Mouse (Mus musculus) hindbrain, embryonic 14.5 days (tissue): ENCODE results near the gene Tbk1. TPM values are rescaled to one million over a fixed set of nuclear protein-coding genes. Genes with fewer than 3 reads are reported as not detected.

ENCODE experiments used
- ATAC-seq: fragments of 200-750 bp; cut with Nextera tagmentation; 2 replicates; pipeline ENCODE4 v1.8.0; 2017; ENCODE audit warnings: moderate number of reproducible peaks, mild to moderate bottlenecking, moderate TSS enrichment, moderate library complexity; ENCODE audit not compliant: low FRiP score
- DNase-seq: peaks from one replicate; pipeline ENCODE4 v3.0.0-alpha.2; 2015; ENCODE audit warnings: low spot score
- H3K27ac ChIP-seq: fragments of 300-500 bp; sonication (generic); 2 replicates; pipeline ENCODE4 v1.5.1; 2014; ENCODE audit warnings: mild to moderate bottlenecking, moderate library complexity
- H3K27me3 ChIP-seq: fragments of 300-500 bp; sonication (generic); 2 replicates; pipeline ENCODE4 v1.6.1; 2014; ENCODE audit warnings: mild to moderate bottlenecking, low read length, mixed read lengths; ENCODE audit not compliant: control insufficient read depth, insufficient read depth
- H3K36me3 ChIP-seq: fragments of 300-500 bp; sonication (generic); replicated peaks from 2 replicates; pipeline ENCODE4 v1.6.1; 2014; ENCODE audit not compliant: control insufficient read depth, insufficient read depth
- H3K4me1 ChIP-seq: fragments of 300-500 bp; sonication (generic); replicated peaks from 2 replicates; pipeline ENCODE4 v1.6.1; 2014; ENCODE audit warnings: antibody characterized with exemption, low read length, mixed read lengths; ENCODE audit not compliant: control insufficient read depth, insufficient read depth
- H3K4me2 ChIP-seq: fragments of 300-500 bp; sonication (generic); replicated peaks from 2 replicates; pipeline ENCODE4 v1.6.1; 2014; ENCODE audit warnings: mild to moderate bottlenecking, moderate library complexity
- H3K4me3 ChIP-seq: fragments of 300-500 bp; sonication (generic); replicated peaks from 2 replicates; pipeline ENCODE4 v1.5.1; 2014; ENCODE audit warnings: mild to moderate bottlenecking, low read length
- H3K9ac ChIP-seq: fragments of 300-500 bp; sonication (generic); 2 replicates; pipeline ENCODE4 v1.6.1; 2014
- H3K9me3 ChIP-seq: fragments of 300-500 bp; sonication (generic); 2 replicates; pipeline ENCODE4 v1.6.1; 2016; ENCODE audit warnings: low read length; ENCODE audit not compliant: control insufficient read depth
- WGBS: fragments of 180-500 bp; shearing (Covaris S2); extraction: QIAGEN DNeasy Blood & Tissue Kit; methylation state at CpG from one replicate; pipeline ENCODE4 v1.1.7; 2014; 5-methylcytosine and 5-hydroxymethylcytosine counted together
- polyA plus RNA-seq: library from polyadenylated mRNA; unstranded; fragments of >200 nt; fragmentation: Nextera tagmentation; extraction: Ambion mirVana; gene quantifications from 2 replicates; pipeline ENCODE4 v1.2.1, GENCODE M21; 2014

The Tbk1 gene
- polyA plus RNA-seq, 1 experiment from 2014 or later = 33.4 TPM

DNA sequence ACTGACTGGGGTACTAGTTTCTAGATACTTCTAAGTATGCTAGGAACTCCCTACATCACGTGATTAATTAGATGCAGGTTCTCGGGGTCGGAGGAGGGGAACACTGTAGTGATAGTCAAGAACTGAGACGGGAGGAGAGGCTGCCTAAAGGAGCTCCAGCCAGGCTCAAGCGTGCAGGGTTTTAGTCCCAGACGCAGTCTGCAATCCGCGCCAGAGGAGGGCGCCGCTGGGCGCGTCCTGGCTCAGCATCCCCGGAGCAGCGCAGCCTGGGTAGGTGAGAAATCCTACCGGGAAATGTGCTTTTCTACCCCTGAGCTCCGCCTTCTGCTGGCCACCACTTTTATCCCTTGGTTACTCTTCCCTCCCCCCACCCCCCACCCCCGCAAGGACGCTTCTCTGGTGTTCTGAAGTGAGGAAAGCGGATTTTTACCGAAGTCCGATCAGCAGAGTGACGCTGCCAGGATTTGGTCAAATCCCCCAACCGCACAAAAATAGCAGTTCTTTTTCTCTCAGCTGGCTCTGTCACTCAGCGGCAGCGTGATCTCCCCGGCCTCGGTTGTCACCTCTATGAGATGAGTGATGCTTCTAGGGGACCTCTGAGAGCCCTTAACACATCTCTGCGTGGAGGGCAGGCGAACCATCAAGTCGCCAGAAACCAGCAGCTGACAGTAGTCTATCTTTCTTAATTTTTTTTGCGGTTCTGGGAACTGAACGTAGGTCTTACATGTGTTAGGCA lies 53.3 kb downstream of the Tbk1 start:
- ATAC-seq (peak; percentile 21; the same call in 1 of the 2 replicates), DNase-seq (peak; percentile 44)
- peaks cover 9% of the 10 kb centered on the region; the same call in 1 of the 2 replicates for H3K4me1 ChIP-seq
- no peaks in the 10 kb centered on the region for H3K27me3 ChIP-seq
- peak overlapping the region; percentile 55 for H3K4me2 ChIP-seq
- H3K9me3 ChIP-seq = no peaks in the 10 kb centered on the region
- 13% methylated on average over 32 of the region's 32 CpGs for WGBS
- peak overlapping the region; percentile 40 for H3K9ac ChIP-seq
- no peaks in the 10 kb centered on the region for H3K36me3 ChIP-seq
- H3K4me3 ChIP-seq = peak overlapping the region; percentile 31
- H3K27ac ChIP-seq = no peak overlapping the region

DNA sequence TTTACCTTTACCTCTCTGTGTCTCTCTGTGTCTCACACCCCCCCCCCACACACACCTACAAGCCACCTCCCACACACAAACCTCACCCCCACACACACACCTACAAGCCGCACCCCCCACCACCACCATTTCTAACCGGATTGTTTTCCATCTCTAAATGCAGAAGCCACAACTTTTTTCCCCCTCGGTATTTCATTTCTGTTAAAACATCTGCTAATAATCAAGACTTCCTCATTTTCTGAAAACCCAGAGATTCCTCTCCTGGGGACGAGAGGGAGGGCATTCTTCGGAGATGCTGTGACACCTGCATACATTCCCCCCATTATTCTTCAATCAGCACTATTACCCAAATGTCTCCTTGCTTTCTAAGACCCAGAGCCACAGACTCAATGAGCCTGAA lies 55.0 kb downstream of the Tbk1 start:
- no peaks in the 10 kb centered on the region for H3K27me3 ChIP-seq
- H3K36me3 ChIP-seq = no peaks in the 10 kb centered on the region
- no peak overlapping the region for H3K4me3 ChIP-seq
- ATAC-seq (no peak), DNase-seq (no peak)
- WGBS = 81% methylated on average over 5 of the region's 5 CpGs
- no peak overlapping the region for H3K27ac ChIP-seq
- H3K4me1 ChIP-seq = peaks cover 9% of the 10 kb centered on the region; the same call in 1 of the 2 replicates
- H3K9ac ChIP-seq = no peak overlapping the region
- no peak overlapping the region for H3K4me2 ChIP-seq
- H3K9me3 ChIP-seq = no peaks in the 10 kb centered on the region

DNA sequence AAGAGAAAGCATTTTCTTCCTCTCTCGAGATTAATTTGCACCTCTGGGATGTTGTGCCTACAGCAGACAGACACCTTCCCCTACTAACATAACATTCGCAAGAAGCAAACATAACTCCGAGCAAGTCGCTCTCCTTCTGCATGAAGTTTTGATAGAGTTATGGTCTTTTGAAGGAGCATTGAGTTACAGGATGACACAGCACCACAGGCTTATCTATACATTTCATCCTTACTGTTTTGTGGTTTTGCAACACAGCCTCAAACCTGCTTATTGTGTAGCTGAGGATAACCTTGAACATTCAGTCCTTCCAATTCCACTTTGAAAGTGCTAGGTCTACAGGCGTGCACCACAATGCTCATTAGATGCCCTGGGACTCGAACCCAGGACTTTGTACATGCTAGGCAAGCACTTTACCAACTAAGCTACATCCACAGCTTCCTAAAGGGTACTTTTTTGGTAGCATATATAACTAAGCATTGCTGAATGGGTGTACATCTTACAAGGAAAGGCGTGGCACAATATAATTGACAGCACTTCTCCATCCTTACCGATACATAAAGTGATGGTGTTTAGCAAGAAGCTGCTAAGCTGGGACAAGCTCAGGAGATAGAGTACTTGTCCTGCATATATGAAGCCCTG lies 56.1 kb downstream of the Tbk1 start:
- Histone ChIP-seq H3K9ac (no peak overlapping the region), H3K4me1 (peaks cover 9% of the 10 kb centered on the region; the same call in 1 of the 2 replicates), H3K27me3 (no peaks in the 10 kb centered on the region), H3K27ac (no peak overlapping the region), H3K36me3 (no peaks in the 10 kb centered on the region), H3K4me2 (no peak overlapping the region), H3K4me3 (no peak overlapping the region), H3K9me3 (no peaks in the 10 kb centered on the region)
- ATAC-seq (no peak), DNase-seq (no peak)
- 91% methylated on average over 8 of the region's 8 CpGs for whole genome bisulfite sequencing

DNA sequence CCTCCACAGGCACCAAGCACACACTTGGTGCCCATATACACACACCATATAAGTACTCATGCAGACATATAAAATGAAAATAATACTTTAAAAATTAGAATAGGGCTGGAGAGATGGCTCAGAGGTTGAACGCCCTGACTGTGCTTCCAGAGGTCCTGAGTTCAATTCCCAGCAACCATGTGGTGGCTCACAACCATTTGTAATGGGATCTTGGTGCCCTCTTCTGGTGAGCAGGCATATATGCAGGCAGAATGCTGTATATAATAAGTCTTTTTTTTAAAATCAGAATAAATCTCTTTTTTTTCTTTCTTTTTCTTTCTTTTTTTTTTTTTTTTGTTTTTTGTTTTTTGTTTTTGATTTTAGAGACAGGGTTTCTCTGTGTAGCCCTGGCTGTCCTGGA lies 57.3 kb downstream of the Tbk1 start:
- Histone ChIP-seq H3K27me3 (no peaks in the 10 kb centered on the region), H3K36me3 (no peaks in the 10 kb centered on the region), H3K4me1 (peaks cover 9% of the 10 kb centered on the region; the same call in 1 of the 2 replicates), H3K4me2 (no peak overlapping the region), H3K27ac (no peak overlapping the region), H3K9me3 (no peaks in the 10 kb centered on the region), H3K9ac (no peak overlapping the region), H3K4me3 (no peak overlapping the region)
- ATAC-seq (no peak), DNase-seq (no peak)
- 91% methylated on average over 1 of the region's 1 CpGs for WGBS

DNA sequence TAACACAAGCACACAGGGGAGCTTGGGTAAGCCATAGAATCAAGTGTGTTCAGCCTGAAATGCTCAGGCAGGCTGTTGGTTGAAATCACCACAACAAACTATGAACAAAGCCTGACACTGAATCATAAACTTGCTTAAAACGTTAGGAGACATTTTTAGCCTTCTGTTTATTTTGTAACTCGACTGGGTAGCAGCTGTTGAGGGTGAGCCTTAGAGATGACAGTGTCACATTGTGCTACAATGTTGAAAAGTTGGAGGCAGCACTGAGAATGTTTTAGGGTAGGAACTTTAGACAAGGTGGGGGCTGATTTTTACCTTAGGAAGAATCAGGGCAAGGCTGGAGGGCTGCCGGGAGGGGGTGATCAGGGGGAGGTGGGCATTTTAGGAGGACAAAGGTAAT lies 58.1 kb downstream of the Tbk1 start:
- 87% methylated on average over 3 of the region's 3 CpGs for WGBS
- peaks cover 9% of the 10 kb centered on the region; the same call in 1 of the 2 replicates for H3K4me1 ChIP-seq
- ATAC-seq = no peak
- H3K4me3 ChIP-seq = no peak overlapping the region
- no peak overlapping the region for H3K27ac ChIP-seq
- H3K27me3 ChIP-seq = no peaks in the 10 kb centered on the region
- no peak overlapping the region for H3K9ac ChIP-seq
- no peak for DNase-seq
- no peak overlapping the region for H3K4me2 ChIP-seq
- no peaks in the 10 kb centered on the region for H3K9me3 ChIP-seq
- H3K36me3 ChIP-seq = no peaks in the 10 kb centered on the region

DNA sequence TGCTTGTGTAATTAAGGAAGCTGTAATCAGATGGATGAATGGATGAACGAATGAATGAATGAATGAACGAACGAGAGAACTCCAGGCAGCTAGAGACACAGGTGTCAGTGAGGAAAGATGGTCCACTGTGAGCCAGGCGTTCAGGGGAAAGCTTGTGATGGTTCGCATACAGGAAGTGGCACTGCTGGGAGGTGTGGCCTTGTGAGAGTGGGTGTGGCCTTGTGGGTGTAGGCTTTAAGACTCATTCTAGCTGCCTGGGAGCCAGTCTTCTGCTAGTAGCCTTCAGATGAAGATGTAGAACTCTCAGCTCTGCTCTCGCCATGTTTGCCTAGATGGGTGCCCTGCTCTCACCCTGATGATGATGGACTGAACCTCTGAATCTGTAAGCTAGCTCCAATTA lies 59.5 kb downstream of the Tbk1 start:
- DNase-seq = no peak
- Histone ChIP-seq H3K9me3 (no peaks in the 10 kb centered on the region), H3K9ac (no peak overlapping the region), H3K27ac (no peak overlapping the region), H3K4me2 (no peak overlapping the region), H3K27me3 (no peaks in the 10 kb centered on the region), H3K36me3 (no peaks in the 10 kb centered on the region), H3K4me3 (no peak overlapping the region), H3K4me1 (no peaks in the 10 kb centered on the region)
- ATAC-seq = no peak
- WGBS = 89% methylated on average over 6 of the region's 6 CpGs

DNA sequence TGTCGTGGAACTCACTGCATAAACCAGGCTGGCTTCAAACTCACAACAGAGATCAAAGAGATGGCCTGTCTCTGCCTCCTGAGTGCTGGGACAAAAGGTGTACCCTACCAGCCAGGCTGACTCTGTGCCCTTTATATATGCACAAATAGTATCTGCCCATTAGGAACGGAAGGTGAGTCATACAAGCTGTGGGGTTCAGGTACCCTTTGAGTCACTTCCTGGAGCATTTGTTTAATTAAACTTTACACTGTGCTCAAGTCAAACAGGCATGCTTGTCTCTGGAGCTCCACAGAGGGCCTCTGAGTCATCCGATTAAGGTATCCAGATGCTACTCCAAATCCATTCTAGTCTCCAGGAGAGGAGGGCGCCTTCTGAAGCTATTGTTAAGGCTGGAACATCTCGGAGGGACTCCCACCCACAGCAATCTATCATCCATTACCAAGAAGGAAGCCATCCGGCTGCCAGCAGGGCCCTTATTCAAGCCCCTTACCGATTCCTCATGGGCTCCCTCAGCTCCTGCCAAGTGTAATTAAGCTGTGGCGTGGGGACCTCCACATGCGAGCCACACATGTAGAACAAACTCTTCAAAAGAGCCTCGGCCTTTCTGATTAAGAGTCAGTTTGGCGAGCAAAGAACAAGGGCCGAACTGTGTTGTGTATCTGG lies 65.5 kb downstream of the Tbk1 start:
- Histone ChIP-seq H3K4me2 (no peak overlapping the region), H3K27me3 (no peaks in the 10 kb centered on the region), H3K9ac (no peak overlapping the region), H3K9me3 (no peaks in the 10 kb centered on the region), H3K4me3 (no peak overlapping the region), H3K4me1 (0 out of 2 replicates have a peak, but pooled peaks cover 7% of the 10 kb centered on the region), H3K27ac (no peak overlapping the region), H3K36me3 (no peaks in the 10 kb centered on the region)
- DNase-seq (no peak), ATAC-seq (peak; percentile 60; the same call in 1 of the 2 replicates)
- WGBS = 15% methylated on average over 12 of the region's 12 CpGs

DNA sequence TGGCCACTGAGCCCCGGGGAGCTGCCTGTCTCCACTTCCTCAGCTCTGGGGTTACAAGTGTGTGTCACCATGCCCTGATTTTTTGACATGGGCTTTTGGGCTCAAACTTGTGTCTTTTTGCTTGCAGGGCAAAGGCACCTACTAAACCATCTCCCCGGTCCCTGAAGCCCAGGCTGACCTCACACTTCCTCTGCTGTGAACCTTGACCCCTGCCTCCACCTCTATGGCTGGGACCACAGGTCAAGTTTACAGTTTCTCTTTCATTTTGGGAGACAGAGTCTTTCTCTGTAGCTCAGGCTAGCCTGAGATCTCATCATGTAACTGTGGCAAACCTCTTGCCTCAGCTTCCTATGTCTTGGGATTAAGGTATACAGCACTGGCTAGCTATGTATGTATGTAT lies 66.9 kb downstream of the Tbk1 start:
- Histone ChIP-seq H3K4me1 (0 out of 2 replicates have a peak, but pooled peaks cover 7% of the 10 kb centered on the region), H3K4me2 (no peak overlapping the region), H3K27me3 (no peaks in the 10 kb centered on the region), H3K9ac (no peak overlapping the region), H3K36me3 (no peaks in the 10 kb centered on the region), H3K4me3 (no peak overlapping the region), H3K9me3 (no peaks in the 10 kb centered on the region), H3K27ac (no peak overlapping the region)
- WGBS = 69% methylated on average over 2 of the region's 2 CpGs
- ATAC-seq = no peak
- DNase-seq = no peak

DNA sequence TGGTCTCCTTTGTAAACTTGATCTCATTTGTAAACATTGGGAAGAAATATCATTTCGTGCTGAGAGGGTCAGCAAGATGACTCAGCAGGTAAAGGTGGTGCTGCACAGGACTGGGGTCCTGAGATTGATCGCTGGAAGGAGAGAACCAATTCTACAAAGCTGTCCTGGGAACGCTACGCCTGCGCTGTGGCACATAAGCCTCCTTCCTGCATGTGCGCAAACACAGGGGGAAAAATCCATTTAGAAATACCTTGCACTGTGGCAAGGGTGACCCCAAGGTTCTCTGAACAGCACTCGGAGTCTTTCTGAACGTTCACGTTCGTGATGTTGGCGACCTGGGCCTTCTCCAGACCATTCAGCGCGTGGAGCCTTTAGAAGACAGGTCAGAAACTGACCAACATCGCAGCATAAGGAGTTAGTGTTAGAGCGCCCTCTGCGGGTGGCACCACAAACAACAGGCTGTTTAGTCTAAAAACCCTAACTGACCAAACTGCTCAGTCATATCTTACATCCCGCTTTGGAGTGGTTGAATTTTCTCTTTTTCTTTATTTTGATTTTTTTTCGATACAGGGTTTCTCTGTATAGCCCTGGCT lies 70.5 kb downstream of the Tbk1 start:
- ATAC-seq (peak; percentile 37; the same call in 1 of the 2 replicates), DNase-seq (peak; percentile 90)
- Histone ChIP-seq H3K9me3 (no peaks in the 10 kb centered on the region), H3K4me2 (no peak overlapping the region), H3K27ac (no peak overlapping the region), H3K9ac (no peak overlapping the region), H3K4me3 (no peak overlapping the region), H3K36me3 (no peaks in the 10 kb centered on the region), H3K4me1 (0 out of 2 replicates have a peak, but pooled peaks cover 4% of the 10 kb centered on the region), H3K27me3 (no peaks in the 10 kb centered on the region)
- WGBS = 32% methylated on average over 18 of the region's 18 CpGs
